Mouse (Mus musculus): Measurements from ENCODE around the gene Rbck1. TPM values are rescaled to one million over a fixed set of nuclear protein-coding genes. Genes with fewer than 3 reads are reported as not detected.

The Rbck1 gene
- polyA plus RNA-seq, 1 experiment from 2014 or later: 31.0 TPM

DNA sequence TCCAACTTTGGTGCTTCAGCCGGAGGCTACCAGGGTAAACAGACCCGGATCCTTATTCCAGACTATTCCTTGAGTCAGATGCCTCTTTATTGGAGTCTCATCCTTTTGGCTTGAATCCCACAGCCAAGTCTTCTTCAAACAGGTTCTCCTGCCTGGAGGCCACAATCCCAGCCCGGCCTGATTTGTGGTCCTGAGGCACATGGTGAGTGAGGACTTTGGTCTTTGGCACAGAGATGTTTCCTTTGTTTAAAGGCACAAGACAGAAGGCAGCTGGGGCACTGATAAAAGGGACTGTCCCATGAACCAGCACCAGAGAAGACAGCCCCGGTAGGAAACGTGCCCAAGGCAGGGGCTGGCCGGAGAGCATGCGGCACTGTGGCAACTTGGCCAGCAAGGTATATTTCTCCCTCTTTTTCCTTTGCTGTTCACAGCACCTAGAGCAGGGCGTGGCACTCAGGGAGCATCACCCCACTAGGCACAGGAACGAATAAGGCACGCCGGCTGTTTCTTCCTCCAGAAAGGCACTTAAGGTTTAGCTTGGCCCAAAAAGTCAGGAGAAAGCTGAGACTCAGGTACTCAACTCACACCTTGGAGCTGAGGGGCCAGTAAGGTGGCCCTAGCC, 5.2 kb upstream of the Rbck1 start:
- Histone ChIP-seq H3K4me2 (ENCODE audit: low read depth, low read length) (no peak overlapping the region), H3K27ac (ENCODE audit: low read depth) (no peak overlapping the region), H3K36me3 (replicated peaks; ENCODE audit: insufficient read depth, low read length) (no peaks in the 10 kb centered on the region; the same call in 1 of the 2 replicates), H3K27me3 (ENCODE audit: insufficient read depth, low read length) (no peaks in the 10 kb centered on the region), H3K9ac (replicated peaks) (0 out of 2 replicates have a peak overlapping the region, but pooled peaks have one; percentile 21), H3K9me3 (ENCODE audit: low read length) (no peaks in the 10 kb centered on the region), H3K4me3 (ENCODE audit: low read depth, low read length) (no peak overlapping the region), H3K4me1 (ENCODE audit: insufficient read depth) (peaks cover 18% of the 10 kb centered on the region)
- TF ChIP-seq CTCF (IDR thresholded peaks at IDR 0.05; ENCODE audit: low read depth): no peak
- TF ChIP-seq EP300 (IDR thresholded peaks at IDR 0.05; ENCODE audit: low read depth): no peak
- ATAC-seq: no peak
- no peak for DNase-seq
- WGBS (ENCODE audit: insufficient replicate concordance): 78% methylated on average over 11 of the region's 11 CpGs

DNA sequence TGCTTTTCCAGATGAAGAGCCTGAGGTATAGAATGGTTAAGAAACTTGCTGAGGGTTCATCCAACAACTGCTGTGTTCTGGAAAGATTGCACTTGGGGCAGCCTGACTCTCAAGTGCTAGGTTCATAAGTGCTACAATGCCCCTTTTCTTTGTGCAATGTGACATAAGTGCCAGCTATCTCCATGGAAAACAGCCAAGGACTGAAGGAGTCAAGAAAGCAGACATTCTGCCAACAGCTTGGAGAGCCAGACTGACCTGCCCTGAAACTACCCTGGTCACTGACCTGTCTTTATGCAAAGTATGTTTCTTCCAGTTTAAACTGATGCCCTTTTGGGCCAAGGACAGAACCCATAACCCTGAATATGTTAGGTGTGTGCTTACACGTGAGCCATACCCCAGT, 4.4 kb upstream of the Rbck1 start:
- Histone ChIP-seq H3K4me1 (ENCODE audit: insufficient read depth) (peaks cover 18% of the 10 kb centered on the region), H3K36me3 (replicated peaks; ENCODE audit: insufficient read depth, low read length) (no peaks in the 10 kb centered on the region; the same call in 1 of the 2 replicates), H3K4me3 (ENCODE audit: low read depth, low read length) (no peak overlapping the region), H3K4me2 (ENCODE audit: low read depth, low read length) (no peak overlapping the region), H3K27me3 (ENCODE audit: insufficient read depth, low read length) (no peaks in the 10 kb centered on the region), H3K9ac (replicated peaks) (no peak overlapping the region), H3K27ac (ENCODE audit: low read depth) (no peak overlapping the region), H3K9me3 (ENCODE audit: low read length) (no peaks in the 10 kb centered on the region)
- no peak for DNase-seq
- 70% methylated on average over 1 of the region's 1 CpGs for WGBS (ENCODE audit: insufficient replicate concordance)
- ATAC-seq: no peak
- TF ChIP-seq CTCF (IDR thresholded peaks at IDR 0.05; ENCODE audit: low read depth): no peak
- no peak for TF ChIP-seq EP300 (IDR thresholded peaks at IDR 0.05; ENCODE audit: low read depth)

DNA sequence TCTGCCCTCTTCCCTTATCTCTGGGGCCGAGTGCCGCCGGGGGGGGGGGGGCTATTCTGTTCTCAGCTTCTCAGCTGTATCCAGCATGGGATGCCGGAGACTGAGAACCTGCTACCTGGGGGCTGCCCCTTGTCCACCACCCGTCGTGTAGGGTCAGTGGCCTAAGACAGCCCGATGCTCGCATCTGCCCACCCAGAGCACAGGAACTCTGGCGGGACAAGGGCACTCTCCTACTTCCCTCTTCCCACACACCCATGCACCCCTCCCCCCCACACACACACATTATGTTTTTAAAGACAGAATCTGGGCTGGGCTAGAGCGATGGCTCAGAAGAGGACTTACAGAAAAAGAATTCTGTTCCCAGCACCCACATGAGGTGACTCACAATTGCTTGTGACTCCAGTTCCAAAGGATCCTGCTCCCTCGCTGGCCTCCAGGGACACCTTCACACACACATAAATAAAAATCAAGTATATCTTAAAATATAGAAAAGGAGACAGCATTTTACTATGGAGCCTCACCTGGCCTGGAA, 2.9 kb upstream of the Rbck1 start:
- TF ChIP-seq EP300 (IDR thresholded peaks at IDR 0.05; ENCODE audit: low read depth): no peak
- no peak for TF ChIP-seq CTCF (IDR thresholded peaks at IDR 0.05; ENCODE audit: low read depth)
- Histone ChIP-seq H3K4me2 (ENCODE audit: low read depth, low read length) (no peak overlapping the region), H3K4me1 (ENCODE audit: insufficient read depth) (peaks cover 30% of the 10 kb centered on the region), H3K27me3 (ENCODE audit: insufficient read depth, low read length) (no peaks in the 10 kb centered on the region), H3K27ac (ENCODE audit: low read depth) (no peak overlapping the region), H3K36me3 (replicated peaks; ENCODE audit: insufficient read depth, low read length) (no peaks in the 10 kb centered on the region; the same call in 1 of the 2 replicates), H3K9ac (replicated peaks) (no peak overlapping the region), H3K4me3 (ENCODE audit: low read depth, low read length) (no peak overlapping the region), H3K9me3 (ENCODE audit: low read length) (no peaks in the 10 kb centered on the region)
- 30% methylated on average over 11 of the region's 11 CpGs for WGBS (ENCODE audit: insufficient replicate concordance)
- no peak for ATAC-seq
- DNase-seq: no peak

DNA sequence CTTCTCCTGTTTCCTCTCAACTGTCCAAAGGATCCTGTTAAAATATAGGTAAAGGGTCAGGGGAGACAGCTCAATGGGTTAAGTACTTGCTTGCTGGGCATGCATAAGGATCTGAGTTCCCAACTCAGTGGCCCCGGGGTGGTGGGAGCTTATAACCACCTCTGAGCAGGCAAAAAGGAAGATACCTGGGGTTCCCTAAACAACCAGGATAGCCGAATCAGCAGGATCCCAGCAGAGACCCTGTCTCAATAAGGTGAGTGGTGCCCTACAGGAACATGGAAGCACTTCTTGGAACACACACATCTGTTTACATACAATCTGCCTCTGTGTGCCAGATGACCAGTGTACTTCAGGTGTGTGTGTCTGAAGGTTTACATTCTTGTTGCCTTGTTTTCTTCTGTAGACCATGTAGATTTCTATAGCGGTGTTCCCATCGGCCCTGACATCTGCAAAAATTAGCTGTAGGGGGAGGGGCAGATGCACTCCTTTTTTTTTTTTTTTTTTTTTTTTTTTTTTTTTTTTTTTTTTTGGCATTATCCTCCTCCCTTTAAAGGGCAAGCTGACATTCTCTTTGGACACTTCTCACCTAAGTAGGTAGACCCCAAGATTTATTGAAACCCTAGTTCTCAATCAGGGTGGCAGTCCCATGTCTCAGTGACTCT, 1.0 kb upstream of the Rbck1 start:
- no peaks in the 10 kb centered on the region for H3K9me3 ChIP-seq (ENCODE audit: low read length)
- H3K9ac ChIP-seq (replicated peaks): no peak overlapping the region
- peaks cover 10% of the 10 kb centered on the region; the same call in 1 of the 2 replicates for H3K36me3 ChIP-seq (replicated peaks; ENCODE audit: insufficient read depth, low read length)
- no peak for ATAC-seq
- H3K4me3 ChIP-seq (ENCODE audit: low read depth, low read length): no peak overlapping the region
- H3K27me3 ChIP-seq (ENCODE audit: insufficient read depth, low read length): no peaks in the 10 kb centered on the region
- DNase-seq: no peak
- 73% methylated on average over 4 of the region's 4 CpGs for WGBS (ENCODE audit: insufficient replicate concordance)
- 0 out of 2 replicates have a peak overlapping the region, but pooled peaks have one; percentile 74 for H3K4me2 ChIP-seq (ENCODE audit: low read depth, low read length)
- TF ChIP-seq CTCF (IDR thresholded peaks at IDR 0.05; ENCODE audit: low read depth) (no peak), EP300 (IDR thresholded peaks at IDR 0.05; ENCODE audit: low read depth) (no peak)
- no peak overlapping the region for H3K27ac ChIP-seq (ENCODE audit: low read depth)
- peaks cover 31% of the 10 kb centered on the region for H3K4me1 ChIP-seq (ENCODE audit: insufficient read depth)

GRCm38 (mm10) chr2:152330858-152331423, 1.5 kb downstream of the Rbck1 start:
- peak overlapping the region; percentile 85 for H3K9ac ChIP-seq (replicated peaks)
- peak overlapping the region; percentile 77 for H3K4me3 ChIP-seq (ENCODE audit: low read depth, low read length)
- peak; percentile 38 for DNase-seq
- no peak for ATAC-seq
- H3K36me3 ChIP-seq (replicated peaks; ENCODE audit: insufficient read depth, low read length): peaks cover 26% of the 10 kb centered on the region
- TF ChIP-seq EP300 (IDR thresholded peaks at IDR 0.05; ENCODE audit: low read depth) (no peak), CTCF (IDR thresholded peaks at IDR 0.05; ENCODE audit: low read depth) (0 out of 2 replicates have a peak, but pooled peaks have one; percentile 22)
- WGBS (ENCODE audit: insufficient replicate concordance): 22% methylated on average over 7 of the region's 7 CpGs
- H3K27me3 ChIP-seq (ENCODE audit: insufficient read depth, low read length): no peaks in the 10 kb centered on the region
- peak overlapping the region; percentile 97 for H3K27ac ChIP-seq (ENCODE audit: low read depth)
- peaks cover 31% of the 10 kb centered on the region for H3K4me1 ChIP-seq (ENCODE audit: insufficient read depth)
- H3K9me3 ChIP-seq (ENCODE audit: low read length): no peaks in the 10 kb centered on the region
- peak overlapping the region; percentile 74 for H3K4me2 ChIP-seq (ENCODE audit: low read depth, low read length)

DNA sequence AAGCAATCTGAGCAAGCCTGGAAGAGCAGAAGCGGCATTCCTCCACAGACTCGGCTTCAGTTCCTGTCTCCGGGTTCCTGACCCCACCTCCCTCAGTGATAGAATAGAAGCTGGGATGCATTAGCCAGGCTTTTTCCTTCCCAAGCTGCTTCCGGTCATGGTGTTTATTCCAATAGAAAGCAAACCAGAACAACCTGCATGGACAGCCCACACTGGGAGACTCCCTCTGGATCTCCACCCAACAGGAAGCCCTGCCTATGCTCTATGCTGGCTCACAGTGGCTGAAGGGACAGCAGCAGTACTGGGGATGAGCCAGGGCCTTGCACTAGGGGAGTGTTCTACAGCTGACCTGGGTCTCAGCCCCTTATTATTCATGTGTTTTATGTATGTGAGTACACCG, 4.5 kb downstream of the Rbck1 start:
- DNase-seq: no peak

More for the DNA sequence above, 4.5 kb downstream of the Rbck1 start:
- no peaks in the 10 kb centered on the region for H3K27me3 ChIP-seq (ENCODE audit: insufficient read depth, low read length)
- H3K9ac ChIP-seq (replicated peaks): no peak overlapping the region
- H3K4me1 ChIP-seq (ENCODE audit: insufficient read depth): peaks cover 16% of the 10 kb centered on the region
- 71% methylated on average over 5 of the region's 5 CpGs for WGBS (ENCODE audit: insufficient replicate concordance)
- no peak for ATAC-seq
- no peaks in the 10 kb centered on the region for H3K9me3 ChIP-seq (ENCODE audit: low read length)
- no peak overlapping the region for H3K4me3 ChIP-seq (ENCODE audit: low read depth, low read length)
- H3K36me3 ChIP-seq (replicated peaks; ENCODE audit: insufficient read depth, low read length): peaks cover 43% of the 10 kb centered on the region
- no peak overlapping the region for H3K4me2 ChIP-seq (ENCODE audit: low read depth, low read length)
- no peak overlapping the region for H3K27ac ChIP-seq (ENCODE audit: low read depth)
- TF ChIP-seq EP300 (IDR thresholded peaks at IDR 0.05; ENCODE audit: low read depth) (no peak), CTCF (IDR thresholded peaks at IDR 0.05; ENCODE audit: low read depth) (no peak)
